ENCODE assay signal across 13 mouse cellular contexts in the genomic region with DNA sequence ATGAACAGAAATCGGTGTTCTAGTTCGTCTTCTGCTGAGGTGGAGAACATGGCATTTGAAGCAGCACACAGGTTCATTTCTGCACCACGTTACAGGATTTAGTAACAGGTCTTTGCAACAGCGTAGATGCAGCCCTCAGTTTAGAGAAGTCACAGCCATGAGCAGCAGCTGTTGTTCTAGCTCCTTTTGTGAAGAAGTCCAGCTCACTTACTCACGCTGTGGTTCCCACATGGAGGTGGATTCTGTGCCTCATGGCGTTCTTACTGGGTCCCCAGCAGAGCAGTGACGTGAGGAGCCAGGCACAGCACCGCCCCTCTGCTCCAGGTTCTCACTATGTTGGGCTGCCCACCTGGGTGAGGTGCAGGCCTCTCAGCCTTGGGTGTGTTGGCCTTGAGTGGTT.
"Had no signal": no experiment of that assay in that cellular context is flagged by ENCODE, and none has a peak within 500 bp of the region (broad histone marks: within the 10 kb centered on the region; RNA-seq: fewer than 3 reads in every experiment).

No protein-coding gene starts in this region.

- H3K9me3 ChIP-seq: kidney, embryonic 15.5 days had no signal

- ATAC-seq: midbrain, embryonic 16.5 days had no signal

- H3K4me2 ChIP-seq: kidney, embryonic 15.5 days; limb, embryonic 13.5 days; midbrain, embryonic 12.5 days had no signal

- H3K4me3 ChIP-seq: kidney, embryonic 15.5 days; limb, embryonic 13.5 days; midbrain, embryonic 12.5 days had no signal

- H3K27me3 ChIP-seq: kidney, embryonic 15.5 days; limb, embryonic 13.5 days; midbrain, embryonic 12.5 days had no signal

- DNase-seq: kidney, adult 2 months; kidney, postnatal 14 days; layer of hippocampus, postnatal 36 days; left cerebral cortex, postnatal 4 days; spleen, adult 18-20 months; thymus, adult 2 months; thymus, postnatal 25 days had no signal

- H3K9ac ChIP-seq: kidney, embryonic 15.5 days; limb, embryonic 13.5 days; liver, embryonic 14.5 days; midbrain, embryonic 12.5 days had no signal

- H3K27ac ChIP-seq: kidney, embryonic 15.5 days; limb, embryonic 13.5 days; liver, embryonic 14.5 days; macrophage; midbrain, embryonic 12.5 days had no signal
